Mouse (Mus musculus) midbrain, embryonic 16.5 days (tissue): ENCODE data around the gene Ctsl. TPM values are rescaled to one million over a fixed set of nuclear protein-coding genes. Genes with fewer than 3 reads are reported as not detected.

Source experiments
- ATAC-seq: fragments of 200-750 bp; cut with Nextera tagmentation; 2 replicates; pipeline ENCODE4 v1.8.0; 2017; ENCODE audit warnings: moderate TSS enrichment
- H3K27ac ChIP-seq: fragments of 300-500 bp; sonication (generic); 2 replicates; pipeline ENCODE4 v1.5.1; 2014; ENCODE audit warnings: mild to moderate bottlenecking, low read length, mixed read lengths
- H3K27me3 ChIP-seq: fragments of 300-500 bp; sonication (generic); 2 replicates; pipeline ENCODE4 v1.6.1; 2014; ENCODE audit warnings: low read depth, low read length, mixed read lengths; ENCODE audit not compliant: control insufficient read depth, insufficient read depth
- H3K36me3 ChIP-seq: fragments of 300-500 bp; sonication (generic); 2 replicates; pipeline ENCODE4 v1.6.1; 2014; ENCODE audit warnings: mild to moderate bottlenecking, low read length, moderate library complexity, mixed read lengths; ENCODE audit not compliant: control insufficient read depth, insufficient read depth
- H3K4me1 ChIP-seq: fragments of 300-500 bp; sonication (generic); 2 replicates; pipeline ENCODE4 v1.6.1; 2014; ENCODE audit warnings: mild to moderate bottlenecking, low read length, mixed read lengths; ENCODE audit not compliant: control insufficient read depth, insufficient read depth
- H3K4me2 ChIP-seq: fragments of 300-500 bp; sonication (generic); 2 replicates; pipeline ENCODE4 v1.6.1; 2014; ENCODE audit warnings: mild to moderate bottlenecking, low read length, mixed read lengths
- H3K4me3 ChIP-seq: fragments of 300-500 bp; sonication (generic); 2 replicates; pipeline ENCODE4 v1.5.1; 2014; ENCODE audit warnings: low read depth, mild to moderate bottlenecking, low read length, moderate library complexity, mixed read lengths
- H3K9ac ChIP-seq: fragments of 300-500 bp; sonication (generic); 2 replicates; pipeline ENCODE4 v1.6.1; 2014; ENCODE audit warnings: low read depth, low read length, mixed read lengths
- H3K9me3 ChIP-seq: fragments of 300-500 bp; sonication (generic); replicated peaks from 2 replicates; pipeline ENCODE4 v1.6.1; 2014; ENCODE audit warnings: mild to moderate bottlenecking, low read length, mixed read lengths; ENCODE audit not compliant: control insufficient read depth, poor library complexity, severe bottlenecking
- WGBS: fragments of 180-500 bp; shearing (Covaris S2); extraction: QIAGEN DNeasy Blood & Tissue Kit; methylation state at CpG from one replicate; pipeline ENCODE4 v1.1.7; 2014; 5-methylcytosine and 5-hydroxymethylcytosine counted together
- polyA plus RNA-seq: library from polyadenylated mRNA; unstranded; fragments of >200 nt; fragmentation: Nextera tagmentation; extraction: Ambion mirVana; gene quantifications from 2 replicates; pipeline ENCODE4 v1.2.1, GENCODE M21; 2015

Ctsl gene
- polyA plus RNA-seq, 1 experiment from 2014 or later: 163 TPM

DNA sequence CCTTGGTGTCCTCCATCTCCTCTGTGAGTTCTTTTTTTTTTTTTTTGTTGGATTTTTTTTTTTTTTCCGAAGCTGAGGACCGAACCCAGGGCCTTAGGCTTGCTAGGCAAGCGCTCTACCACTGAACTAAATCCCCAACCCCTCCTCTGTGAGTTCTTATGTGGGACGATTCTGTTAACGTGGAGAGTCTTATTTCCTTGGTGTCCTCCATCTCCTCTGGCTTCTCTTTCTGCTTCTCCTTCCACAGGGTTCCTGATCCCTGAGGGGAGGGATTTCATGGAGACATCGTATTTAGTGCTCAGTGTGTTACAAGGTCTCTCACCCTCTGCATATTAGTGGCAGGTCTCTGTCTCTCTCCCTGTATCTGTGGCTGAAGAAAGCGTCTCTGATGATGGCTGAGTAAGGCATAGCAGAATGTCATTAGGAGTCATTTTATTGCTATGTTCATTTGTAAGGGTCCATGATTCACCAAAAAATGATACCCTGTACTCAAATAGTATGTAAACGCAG, 32.3 kb upstream of the Ctsl start:
- H3K27me3 ChIP-seq: no peaks in the 10 kb centered on the region
- 88% methylated on average over 8 of the region's 8 CpGs for WGBS

DNA sequence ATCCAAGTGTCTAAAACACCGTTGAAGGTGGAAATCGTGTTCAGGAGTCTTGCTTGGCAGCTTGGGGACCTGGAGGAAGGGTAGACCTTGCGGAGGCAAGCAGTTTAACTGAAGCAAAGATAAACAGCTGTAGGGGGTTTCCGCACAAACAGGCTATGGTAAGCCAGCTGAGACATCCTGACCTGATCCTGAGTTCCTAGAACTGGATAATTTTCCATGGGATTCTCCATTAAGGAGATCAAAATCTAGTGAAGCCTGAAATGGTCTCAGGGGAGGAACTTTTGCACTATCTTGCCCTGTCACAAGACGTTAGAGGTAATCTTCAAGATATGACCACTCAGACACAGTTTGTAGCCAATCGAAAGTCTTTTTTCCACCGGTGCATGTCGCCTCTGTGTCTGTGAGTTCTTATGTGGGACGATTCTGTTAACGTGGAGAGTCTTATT, 31.8 kb upstream of the Ctsl start:
- 88% methylated on average over 10 of the region's 10 CpGs for WGBS
- no peak for ATAC-seq
- no peak overlapping the region for H3K9ac ChIP-seq

More for the DNA sequence above, 32.3 kb upstream of the Ctsl start:
- no peak for ATAC-seq
- Histone ChIP-seq H3K27ac (no peak overlapping the region), H3K36me3 (no peaks in the 10 kb centered on the region), H3K9me3 (no peaks in the 10 kb centered on the region), H3K4me2 (no peak overlapping the region), H3K4me3 (no peak overlapping the region), H3K9ac (no peak overlapping the region), H3K4me1 (no peaks in the 10 kb centered on the region)

DNA sequence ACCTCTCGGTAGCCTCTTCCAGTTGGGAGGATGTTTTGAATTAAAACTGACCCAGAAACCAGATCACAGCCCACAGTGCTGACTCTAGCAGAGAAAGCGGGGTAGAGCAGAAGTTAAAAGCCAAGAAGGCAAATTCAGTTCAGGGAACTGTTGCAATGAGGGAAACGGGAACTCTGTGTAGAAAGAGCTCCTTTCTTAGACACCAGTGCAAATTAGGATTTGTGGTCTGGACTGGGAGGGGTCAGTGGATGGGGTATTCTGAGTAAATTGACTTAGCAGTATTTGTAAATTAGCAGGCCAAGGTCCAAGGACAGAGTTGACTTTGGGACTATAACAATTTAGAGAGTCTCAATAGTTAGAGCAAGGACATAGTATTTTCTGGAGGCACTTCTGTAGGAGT, 31.3 kb upstream of the Ctsl start:
- H3K4me3 ChIP-seq: no peak overlapping the region
- no peak overlapping the region for H3K27ac ChIP-seq
- WGBS: 70% methylated on average over 3 of the region's 3 CpGs
- H3K4me2 ChIP-seq: no peak overlapping the region
- no peaks in the 10 kb centered on the region for H3K9me3 ChIP-seq
- H3K4me1 ChIP-seq: no peaks in the 10 kb centered on the region
- ATAC-seq: no peak
- H3K9ac ChIP-seq: no peak overlapping the region
- H3K36me3 ChIP-seq: no peaks in the 10 kb centered on the region
- H3K27me3 ChIP-seq: no peaks in the 10 kb centered on the region

More for the DNA sequence above, 31.8 kb upstream of the Ctsl start:
- no peak overlapping the region for H3K4me2 ChIP-seq
- no peaks in the 10 kb centered on the region for H3K36me3 ChIP-seq
- H3K9me3 ChIP-seq: no peaks in the 10 kb centered on the region
- no peaks in the 10 kb centered on the region for H3K27me3 ChIP-seq
- no peak overlapping the region for H3K4me3 ChIP-seq
- H3K27ac ChIP-seq: no peak overlapping the region
- no peaks in the 10 kb centered on the region for H3K4me1 ChIP-seq

DNA sequence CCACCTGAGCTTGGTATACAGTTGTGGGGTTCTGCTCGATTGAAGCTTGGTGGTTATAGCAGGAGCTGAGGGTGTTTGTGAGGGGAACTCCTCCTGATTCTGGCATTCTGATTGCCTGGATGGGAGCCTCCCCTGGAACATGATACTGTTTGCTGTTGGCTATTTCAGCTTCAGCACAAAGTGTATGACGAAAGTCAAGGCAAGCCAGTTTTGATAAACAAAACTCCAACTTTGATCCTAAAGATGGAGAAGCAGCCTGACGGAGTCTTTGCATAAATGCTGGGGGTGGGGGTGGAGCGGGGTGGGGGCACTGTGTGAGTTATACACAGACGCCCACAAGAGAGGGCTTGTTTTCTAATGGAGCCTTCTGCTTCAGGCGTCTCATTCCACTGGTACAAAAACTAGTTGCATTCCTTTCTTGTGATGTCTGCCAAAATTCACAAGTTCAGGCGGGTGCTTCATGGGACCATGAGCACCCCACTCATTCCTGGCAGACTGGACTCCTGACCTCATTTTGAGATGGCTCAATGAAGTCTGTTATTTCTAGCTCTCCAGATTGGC, 30.2 kb upstream of the Ctsl start:
- H3K9me3 ChIP-seq: no peaks in the 10 kb centered on the region
- H3K9ac ChIP-seq: no peak overlapping the region
- no peak overlapping the region for H3K4me3 ChIP-seq
- H3K36me3 ChIP-seq: no peaks in the 10 kb centered on the region
- H3K27me3 ChIP-seq: no peaks in the 10 kb centered on the region
- no peak overlapping the region for H3K4me2 ChIP-seq
- H3K27ac ChIP-seq: no peak overlapping the region
- ATAC-seq: no peak
- H3K4me1 ChIP-seq: no peaks in the 10 kb centered on the region
- 68% methylated on average over 7 of the region's 7 CpGs for WGBS

DNA sequence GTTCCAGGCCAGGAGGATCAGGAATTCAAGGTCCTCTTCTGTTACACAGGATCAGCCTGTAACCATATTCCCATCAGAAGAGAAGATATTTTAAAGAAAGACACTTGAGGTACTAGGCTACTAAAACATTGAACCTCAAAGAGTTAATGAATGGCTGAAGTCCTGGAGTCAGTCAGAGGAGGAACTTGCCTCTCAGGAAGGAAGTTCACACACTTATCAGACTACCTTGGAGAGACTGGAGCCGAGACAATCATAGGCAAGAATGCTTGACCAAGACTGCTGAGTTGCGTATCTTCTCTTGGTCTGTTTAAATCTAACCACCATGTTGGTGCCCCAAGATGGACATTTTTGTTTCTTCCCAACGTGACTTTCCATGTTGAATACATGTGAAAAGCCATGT, 29.2 kb upstream of the Ctsl start:
- Histone ChIP-seq H3K9me3 (no peaks in the 10 kb centered on the region), H3K27me3 (no peaks in the 10 kb centered on the region), H3K27ac (no peak overlapping the region), H3K9ac (no peak overlapping the region), H3K4me1 (no peaks in the 10 kb centered on the region), H3K4me2 (no peak overlapping the region), H3K4me3 (no peak overlapping the region), H3K36me3 (no peaks in the 10 kb centered on the region)
- 86% methylated on average over 3 of the region's 3 CpGs for WGBS
- ATAC-seq: no peak

DNA sequence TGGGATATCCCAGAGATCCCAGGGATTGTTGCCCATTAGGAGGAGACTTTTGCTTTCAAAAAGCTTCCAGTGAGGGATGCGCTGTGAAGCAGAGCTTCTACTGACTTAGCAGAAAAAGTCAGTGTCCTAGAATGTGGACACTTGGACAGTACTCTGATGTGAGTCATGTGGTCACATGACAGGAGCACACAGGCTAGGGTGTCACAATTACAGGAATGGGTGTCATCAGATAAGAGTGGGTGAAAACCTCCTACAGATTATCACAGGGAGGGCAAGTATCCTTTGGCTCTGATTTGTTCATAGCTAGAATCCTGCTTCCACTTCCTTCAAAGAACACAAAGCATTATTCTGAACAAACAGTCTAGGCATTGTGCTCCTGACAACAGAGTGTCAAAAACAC, 27.4 kb upstream of the Ctsl start:
- no peaks in the 10 kb centered on the region for H3K36me3 ChIP-seq
- no peaks in the 10 kb centered on the region for H3K27me3 ChIP-seq
- H3K9ac ChIP-seq: no peak overlapping the region
- 97% methylated on average over 1 of the region's 1 CpGs for WGBS
- ATAC-seq: no peak
- H3K4me1 ChIP-seq: no peaks in the 10 kb centered on the region
- no peak overlapping the region for H3K4me2 ChIP-seq
- H3K4me3 ChIP-seq: no peak overlapping the region
- no peaks in the 10 kb centered on the region for H3K9me3 ChIP-seq
- no peak overlapping the region for H3K27ac ChIP-seq

DNA sequence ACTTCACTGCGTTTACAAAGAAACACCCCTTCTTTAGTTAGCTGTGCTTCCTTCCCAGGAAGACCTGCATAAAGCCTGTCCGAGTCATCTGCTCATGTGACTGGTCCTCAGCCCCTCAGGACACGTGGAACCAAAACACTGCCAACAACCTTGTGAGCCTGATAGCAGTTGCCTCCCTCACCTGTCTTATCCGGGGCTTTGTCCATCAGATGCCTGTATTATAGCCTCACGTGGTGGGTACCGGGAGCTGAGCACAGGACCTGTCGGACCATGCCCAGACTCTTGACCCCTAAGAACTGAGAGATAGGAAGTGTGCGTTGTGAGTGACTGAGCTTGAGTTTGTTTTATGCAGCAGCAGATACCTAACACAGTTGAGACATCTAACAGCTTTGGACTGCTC, 26.3 kb upstream of the Ctsl start:
- H3K36me3 ChIP-seq: no peaks in the 10 kb centered on the region
- no peak for ATAC-seq
- no peak overlapping the region for H3K27ac ChIP-seq
- no peaks in the 10 kb centered on the region for H3K9me3 ChIP-seq
- no peak overlapping the region for H3K4me3 ChIP-seq
- no peak overlapping the region for H3K4me2 ChIP-seq
- WGBS: 81% methylated on average over 8 of the region's 8 CpGs
- H3K9ac ChIP-seq: no peak overlapping the region
- H3K27me3 ChIP-seq: no peaks in the 10 kb centered on the region
- H3K4me1 ChIP-seq: no peaks in the 10 kb centered on the region

DNA sequence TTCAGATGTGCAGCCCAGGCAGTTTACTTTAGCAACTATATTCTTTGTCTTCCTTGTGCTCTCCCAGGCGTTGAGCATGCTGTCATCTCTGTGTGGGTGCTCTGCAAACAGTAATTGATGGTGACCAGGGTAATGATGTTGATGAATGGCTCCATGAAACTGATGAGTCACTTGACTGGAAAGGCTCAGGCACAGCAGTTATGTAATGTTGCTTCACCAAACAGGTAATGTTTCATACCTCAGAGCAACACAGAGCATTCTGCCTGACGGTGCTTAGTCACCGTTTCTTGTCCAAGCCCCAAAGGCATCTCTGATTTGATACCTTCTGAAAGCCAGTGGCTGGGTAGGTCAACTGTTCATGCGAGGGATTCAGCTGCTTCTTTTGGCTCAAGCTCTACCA, 17.7 kb upstream of the Ctsl start:
- H3K27ac ChIP-seq: no peak overlapping the region
- 81% methylated on average over 4 of the region's 4 CpGs for WGBS
- no peak for ATAC-seq
- H3K4me3 ChIP-seq: no peak overlapping the region
- no peaks in the 10 kb centered on the region for H3K36me3 ChIP-seq
- H3K9me3 ChIP-seq: no peaks in the 10 kb centered on the region
- no peak overlapping the region for H3K4me2 ChIP-seq
- H3K9ac ChIP-seq: no peak overlapping the region
- H3K27me3 ChIP-seq: no peaks in the 10 kb centered on the region
- no peaks in the 10 kb centered on the region for H3K4me1 ChIP-seq

DNA sequence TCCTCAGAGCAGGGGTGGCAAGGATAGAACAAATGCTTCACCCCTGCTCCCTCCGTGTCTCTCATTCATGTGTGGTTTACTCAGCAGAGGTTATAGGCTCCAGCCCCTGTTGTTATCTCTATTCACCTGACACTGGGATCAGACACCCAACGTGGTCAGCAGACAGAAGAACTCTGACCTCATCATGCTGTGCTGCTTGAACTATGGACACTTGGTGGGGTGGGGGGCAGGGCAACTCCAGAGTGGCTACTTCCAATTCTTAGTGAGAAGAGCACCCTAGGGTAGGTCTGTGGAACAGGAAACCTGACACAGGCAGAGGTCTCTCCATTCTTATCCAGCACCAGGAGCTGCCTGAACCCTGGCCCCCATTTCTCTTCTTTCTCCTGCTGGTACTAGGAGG, 15.4 kb upstream of the Ctsl start:
- Histone ChIP-seq H3K4me3 (no peak overlapping the region), H3K4me2 (no peak overlapping the region), H3K9ac (no peak overlapping the region), H3K9me3 (no peaks in the 10 kb centered on the region), H3K4me1 (no peaks in the 10 kb centered on the region), H3K27ac (no peak overlapping the region), H3K36me3 (no peaks in the 10 kb centered on the region), H3K27me3 (no peaks in the 10 kb centered on the region)
- WGBS: 51% methylated on average over 2 of the region's 2 CpGs
- no peak for ATAC-seq
